Mouse (Mus musculus) left cerebral cortex, adult 11 months (tissue): Measurements from ENCODE around the gene Mms19.

ENCODE experiments used
- DNase-seq: peaks from one replicate; pipeline ENCODE4 v3.0.0; 2022; ENCODE audit warnings: low spot score

Gene Mms19

GRCm38 (mm10) chr19:41998770-41999548 lies 18.0 kb upstream of the Mms19 start:
- DNase-seq: no peak

- DNase-seq: no peak
Measured at GRCm38 (mm10) chr19:41997090-41997489, 16.1 kb upstream of the Mms19 start.

GRCm38 (mm10) chr19:41995483-41995882 lies 14.5 kb upstream of the Mms19 start:
- no peak for DNase-seq

- DNase-seq: no peak
Measured at GRCm38 (mm10) chr19:41994023-41994422, 13.1 kb upstream of the Mms19 start.

- no peak for DNase-seq
Measured at GRCm38 (mm10) chr19:41993484-41993883, 12.5 kb upstream of the Mms19 start.

- no peak for DNase-seq
Measured at GRCm38 (mm10) chr19:41992971-41993370, 12.0 kb upstream of the Mms19 start.

GRCm38 (mm10) chr19:41991926-41992477 lies 11.0 kb upstream of the Mms19 start:
- no peak for DNase-seq

GRCm38 (mm10) chr19:41989810-41990209 lies 8.9 kb upstream of the Mms19 start:
- DNase-seq: no peak

GRCm38 (mm10) chr19:41987206-41987605 lies 6.2 kb upstream of the Mms19 start:
- DNase-seq: no peak

GRCm38 (mm10) chr19:41985994-41986393 lies 5.0 kb upstream of the Mms19 start:
- no peak for DNase-seq

GRCm38 (mm10) chr19:41982791-41983150 lies 1.8 kb upstream of the Mms19 start:
- no peak for DNase-seq

GRCm38 (mm10) chr19:41981931-41982790 lies 1.2 kb upstream of the Mms19 start:
- no peak for DNase-seq

- DNase-seq: no peak
Measured at GRCm38 (mm10) chr19:41981595-41981927, 604 bp upstream of the Mms19 start, which contains the start of gene Ubtd1. TSS of gene Ubtd1 (plus strand) at chr19:41981763.

- DNase-seq: no peak
Measured at GRCm38 (mm10) chr19:41980422-41980818, 537 bp downstream of the Mms19 start.

GRCm38 (mm10) chr19:41973891-41974794 lies 6.8 kb downstream of the Mms19 start:
- no peak for DNase-seq

GRCm38 (mm10) chr19:41969618-41970017 lies 11.3 kb downstream of the Mms19 start:
- no peak for DNase-seq

- DNase-seq: no peak
Measured at GRCm38 (mm10) chr19:41953574-41953973, 27.4 kb downstream of the Mms19 start.

- DNase-seq: no peak
Measured at GRCm38 (mm10) chr19:41952287-41952686, 28.7 kb downstream of the Mms19 start.

GRCm38 (mm10) chr19:41943841-41944240 lies 37.1 kb downstream of the Mms19 start:
- DNase-seq: no peak

GRCm38 (mm10) chr19:41938539-41938938 lies 42.4 kb downstream of the Mms19 start:
- DNase-seq: no peak

- DNase-seq: no peak
Measured at GRCm38 (mm10) chr19:41935921-41936320, 45.0 kb downstream of the Mms19 start.

- DNase-seq: no peak
Measured at GRCm38 (mm10) chr19:41934124-41934523, 46.8 kb downstream of the Mms19 start.
